Mouse (Mus musculus) gastrocnemius, postnatal 36 days (tissue): ENCODE data around the gene Gtf2h1. TPM values are rescaled to one million over a fixed set of nuclear protein-coding genes. Genes with fewer than 3 reads are reported as not detected.
"Not testable (repeated sequence)": the region's sequence is repeated elsewhere in the genome, so short reads cannot be mapped to it uniquely, and the experiment has no call there.

Experiments
- DNase-seq, 2 experiments: peaks; one replicate each; pipeline ENCODE4 v3.0.0; 2022
- intact Hi-C: fragments of 180-260 bp; cut with DNase I; formaldehyde crosslinking; loops from one replicate; pipeline ENCODE4 v1.15.1; 2025
- total RNA-seq, 2 experiments: library from RNA; stranded (reverse); gene quantifications; 2 replicates each; pipeline ENCODE4 v1.2.3; 2021

Gtf2h1 gene
- total RNA-seq, 2 experiments from 2014 or later: 14.0 to 14.8 TPM

DNA sequence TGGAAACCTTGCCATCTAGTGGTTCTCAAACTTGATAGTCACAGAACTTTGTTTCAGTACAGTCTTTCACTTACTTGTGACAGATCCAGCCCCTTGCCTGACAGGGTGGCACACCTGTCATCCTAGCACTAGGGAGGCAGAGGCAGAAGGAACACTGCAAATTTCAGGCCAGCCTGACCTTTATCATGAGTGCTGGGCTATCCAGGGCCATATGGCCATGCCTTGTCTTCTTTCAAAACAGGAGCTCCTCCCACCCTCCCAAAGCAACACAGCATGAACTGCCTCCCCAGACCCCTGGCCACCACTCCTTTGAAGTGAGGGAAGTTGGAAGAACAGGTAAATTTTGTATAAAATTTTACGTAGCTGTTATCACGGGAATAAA is 31.9 kb downstream of the Gtf2h1 start:
- DNase-seq: no peak
- intact Hi-C loops: no loop called here

DNA sequence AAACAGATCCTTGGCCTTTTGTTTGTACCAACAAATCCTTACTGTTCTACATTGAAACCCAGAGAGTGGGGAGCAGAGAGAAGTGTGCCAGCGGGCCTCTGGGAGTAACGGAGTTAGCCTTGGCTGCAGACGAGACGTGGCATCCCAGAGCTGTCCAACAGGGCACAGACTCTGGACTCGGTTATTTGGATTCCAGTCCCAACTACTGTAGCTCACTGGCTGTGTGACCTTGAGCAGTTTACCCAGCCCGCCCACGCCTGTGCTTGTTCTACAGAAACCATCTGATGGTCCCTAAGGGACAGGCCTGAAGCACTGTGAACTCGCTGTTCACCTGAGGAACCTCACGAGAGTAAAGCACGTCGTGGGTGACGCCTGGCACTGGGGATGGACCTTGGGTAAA is 34.0 kb downstream of the Gtf2h1 start:
- intact Hi-C loops: no loop called here
- no peak for DNase-seq

DNA sequence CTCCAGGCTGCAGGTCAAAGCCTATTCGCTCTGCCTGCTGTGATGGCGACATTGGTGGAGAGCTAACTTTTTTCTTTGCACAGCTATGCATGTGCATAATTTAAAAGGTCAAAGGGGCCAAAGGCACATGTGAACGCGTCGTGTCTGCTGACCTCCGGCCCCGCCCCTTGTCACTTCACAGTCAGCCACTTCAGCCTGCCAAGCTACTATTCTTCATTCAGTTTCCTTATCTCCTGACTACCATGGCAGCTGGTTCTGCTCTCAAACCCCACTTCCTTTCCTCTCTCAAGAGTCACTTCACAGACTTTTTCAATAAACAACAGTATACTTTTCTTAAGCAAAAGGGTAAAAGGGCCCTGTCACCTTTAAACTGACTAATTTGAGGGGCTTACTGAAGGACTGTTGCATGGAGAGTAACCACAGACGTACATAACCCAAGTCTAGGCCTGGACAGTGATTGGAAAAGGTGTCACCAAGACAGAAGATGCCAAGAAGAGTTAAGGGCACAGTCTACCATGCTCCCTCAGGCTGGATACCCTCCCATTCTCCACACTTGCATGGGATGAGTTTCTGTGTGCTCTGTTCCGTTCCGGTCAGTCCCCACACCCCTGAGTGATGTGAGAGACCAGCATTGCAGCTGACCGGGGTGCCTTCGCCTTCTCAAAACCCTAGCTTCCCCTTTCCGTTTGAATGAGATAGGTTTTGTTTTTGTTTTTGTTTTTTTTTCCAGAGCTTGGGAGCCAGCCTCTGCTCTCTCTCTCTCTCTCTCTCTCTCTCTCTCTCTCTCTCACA is 35.1 kb downstream of the Gtf2h1 start:
- intact Hi-C loops: no loop called here
- no peak for DNase-seq

DNA sequence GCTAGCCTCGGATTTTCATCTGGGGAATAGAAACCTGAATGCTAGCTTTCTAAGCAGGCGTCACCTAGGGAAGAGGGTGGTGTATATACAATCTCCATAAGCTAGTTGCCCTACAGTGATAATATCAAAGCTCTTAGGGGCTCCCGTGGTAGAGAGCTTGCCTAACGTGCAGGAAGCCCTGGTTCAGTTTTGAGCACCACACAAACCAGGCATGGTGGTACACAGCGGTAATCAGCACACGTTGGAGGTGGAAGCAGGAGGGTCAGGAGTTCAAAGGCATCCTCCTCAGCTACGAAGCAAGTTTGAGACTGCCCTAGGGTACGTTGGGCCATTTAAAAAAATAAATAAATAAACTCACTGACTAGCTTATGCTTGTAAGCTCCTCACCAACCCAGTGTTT is 35.8 kb downstream of the Gtf2h1 start:
- intact Hi-C loops: no loop called here
- no peak for DNase-seq

DNA sequence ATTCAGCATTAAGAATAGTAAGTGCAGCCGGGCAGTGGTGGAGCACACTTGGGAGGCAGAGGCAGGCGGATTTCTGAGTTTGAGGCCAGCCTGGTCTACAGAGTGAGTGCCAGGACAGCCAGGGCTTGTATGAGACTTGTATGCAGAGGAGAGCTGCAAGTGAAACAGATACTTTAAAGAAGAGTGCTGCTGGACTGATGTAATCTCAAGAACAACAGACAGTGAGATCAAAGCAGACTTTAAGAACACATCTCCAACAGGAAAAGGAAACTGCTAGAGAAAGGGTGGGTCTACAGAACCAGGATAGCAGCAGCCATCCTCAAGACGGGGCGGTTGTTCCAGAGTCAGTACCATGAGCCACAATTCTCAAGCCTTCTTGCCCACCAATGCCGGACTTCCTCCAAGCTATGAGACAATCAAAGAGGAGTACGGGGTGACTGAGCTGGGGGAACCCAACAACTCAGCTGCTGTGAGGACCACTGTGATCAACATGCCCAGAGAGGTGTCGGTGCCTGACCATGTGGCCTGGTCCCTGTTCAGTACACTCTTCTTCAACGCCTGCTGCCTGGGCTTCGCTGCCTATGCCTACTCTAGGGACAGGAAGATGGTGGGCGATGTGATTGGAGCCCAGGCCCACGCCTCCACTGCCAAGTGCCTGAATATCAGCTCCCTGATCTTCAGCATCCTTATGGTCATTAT is 36.4 kb downstream of the Gtf2h1 start:
- DNase-seq, intact Hi-C loops: not testable (repeated sequence)

DNA sequence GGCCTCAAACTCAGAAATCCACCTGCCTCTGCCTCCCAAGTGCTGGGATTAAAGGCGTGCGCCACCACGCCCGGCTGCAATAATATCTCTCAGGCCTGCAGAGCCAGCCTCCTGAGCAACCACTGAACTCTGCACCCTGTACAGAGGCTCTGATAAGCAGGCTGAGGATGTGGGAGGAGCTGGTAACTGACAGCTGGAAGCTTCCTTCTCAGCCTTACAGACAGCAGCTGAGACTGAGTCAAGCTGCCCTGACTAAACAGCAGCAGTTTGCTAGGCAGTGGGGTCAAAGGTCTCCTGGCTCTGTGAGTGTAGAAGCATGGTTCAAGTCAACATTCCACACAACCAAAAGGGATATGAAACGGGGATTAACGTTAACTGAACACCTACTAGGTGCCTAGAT is 37.4 kb downstream of the Gtf2h1 start:
- no peak for DNase-seq
- intact Hi-C loops: no loop called here

DNA sequence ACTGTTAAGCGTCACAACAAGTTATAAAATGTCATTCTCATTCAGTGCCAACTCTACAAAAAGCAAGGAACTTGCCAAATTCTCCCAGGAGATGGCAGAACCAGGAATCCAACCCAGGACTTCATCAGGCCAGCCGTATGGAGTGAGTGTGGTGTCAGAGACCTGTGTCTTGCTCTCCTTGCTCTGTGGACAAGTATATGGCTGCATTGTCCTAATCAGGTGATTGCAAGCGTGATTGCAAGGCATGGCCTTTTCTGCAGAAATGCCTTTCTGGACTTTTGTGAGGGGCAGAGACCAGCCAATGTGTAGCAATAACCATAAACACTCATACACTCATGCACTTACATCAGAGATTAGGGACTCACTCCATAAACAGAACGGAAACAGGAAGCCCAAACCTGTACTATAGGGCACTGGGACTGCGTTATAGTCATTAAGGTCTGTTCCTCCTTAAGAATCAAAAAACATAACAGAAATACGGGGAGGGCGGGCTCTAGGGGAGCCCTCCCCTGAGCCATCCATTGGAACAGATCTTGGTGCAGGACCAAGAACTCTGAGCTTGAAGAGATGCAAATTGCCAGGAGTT is 37.9 kb downstream of the Gtf2h1 start:
- DNase-seq: no peak
- intact Hi-C loops: no loop called here

DNA sequence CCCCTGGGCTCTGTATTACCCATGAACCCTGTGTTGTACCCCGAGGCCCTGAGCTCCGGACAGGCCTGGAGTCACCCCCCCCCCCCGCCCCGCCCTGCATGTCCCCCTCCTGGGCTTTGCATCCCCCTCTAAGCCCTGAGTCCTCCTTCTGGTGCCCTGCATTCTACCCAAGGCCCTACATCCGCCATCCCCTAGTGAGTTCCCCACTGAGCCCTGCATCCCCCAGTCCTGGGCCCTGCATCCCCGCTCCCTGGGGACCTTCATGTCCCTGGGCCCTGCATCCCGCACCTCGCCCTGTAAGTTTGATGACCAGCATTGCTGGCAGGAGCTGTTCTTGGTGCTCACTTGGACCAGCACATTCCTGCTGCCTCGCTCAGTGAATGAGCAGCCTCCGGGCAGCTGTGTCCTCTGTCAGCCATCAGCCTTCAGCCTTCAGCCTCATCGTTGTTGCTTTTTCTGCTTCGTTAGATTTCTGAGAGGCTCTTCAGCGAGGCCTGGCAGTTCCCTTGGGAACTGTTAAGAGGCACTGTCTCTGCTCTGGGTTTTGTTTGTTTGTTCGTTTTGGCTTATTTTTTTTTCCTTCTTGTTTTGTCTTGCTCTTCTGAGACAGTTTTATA is 39.2 kb downstream of the Gtf2h1 start:
- intact Hi-C loops: no loop called here
- no peak for DNase-seq

DNA sequence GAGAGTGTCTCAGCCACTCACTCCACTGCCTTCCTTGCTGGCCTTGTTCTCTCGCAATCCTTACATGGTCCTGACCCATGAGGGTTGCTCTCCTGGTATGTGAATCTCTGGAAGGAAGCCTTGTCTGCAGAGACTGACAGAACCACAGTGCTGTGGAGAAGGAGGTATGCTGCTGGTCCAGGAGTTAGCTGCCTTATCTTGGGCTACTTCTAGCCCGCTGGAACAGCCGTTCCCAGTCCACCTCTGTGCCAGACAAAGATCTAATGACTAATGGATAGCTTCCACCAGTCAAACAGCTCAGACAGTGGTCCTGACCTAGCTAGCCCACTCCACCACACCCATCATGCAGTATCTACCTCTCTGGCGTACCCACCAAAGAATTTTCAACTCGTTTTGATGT is 40.5 kb downstream of the Gtf2h1 start:
- DNase-seq: peak in 1 of 2 experiments; percentile 6
- intact Hi-C loops: no loop called here

DNA sequence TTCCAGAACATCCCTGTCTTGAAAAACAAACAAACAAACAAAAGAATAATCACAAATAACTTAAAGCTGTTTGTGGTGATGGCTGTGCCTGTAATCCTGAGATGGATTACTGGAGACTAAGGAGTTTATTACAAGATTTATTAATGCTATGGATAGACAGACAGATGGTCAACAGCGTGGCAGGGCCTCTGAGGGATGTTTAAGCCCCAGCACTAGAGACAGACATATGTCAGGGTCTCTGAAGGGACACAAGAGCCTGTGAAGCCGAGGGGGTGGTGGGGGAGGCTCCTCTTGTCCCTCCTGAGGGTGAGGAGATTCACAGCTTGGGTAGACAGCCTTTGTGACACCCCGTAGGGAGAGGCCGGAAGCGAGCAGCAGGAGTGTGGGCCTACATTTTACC is 41.2 kb downstream of the Gtf2h1 start:
- no peak for DNase-seq
- intact Hi-C loops: no loop called here

DNA sequence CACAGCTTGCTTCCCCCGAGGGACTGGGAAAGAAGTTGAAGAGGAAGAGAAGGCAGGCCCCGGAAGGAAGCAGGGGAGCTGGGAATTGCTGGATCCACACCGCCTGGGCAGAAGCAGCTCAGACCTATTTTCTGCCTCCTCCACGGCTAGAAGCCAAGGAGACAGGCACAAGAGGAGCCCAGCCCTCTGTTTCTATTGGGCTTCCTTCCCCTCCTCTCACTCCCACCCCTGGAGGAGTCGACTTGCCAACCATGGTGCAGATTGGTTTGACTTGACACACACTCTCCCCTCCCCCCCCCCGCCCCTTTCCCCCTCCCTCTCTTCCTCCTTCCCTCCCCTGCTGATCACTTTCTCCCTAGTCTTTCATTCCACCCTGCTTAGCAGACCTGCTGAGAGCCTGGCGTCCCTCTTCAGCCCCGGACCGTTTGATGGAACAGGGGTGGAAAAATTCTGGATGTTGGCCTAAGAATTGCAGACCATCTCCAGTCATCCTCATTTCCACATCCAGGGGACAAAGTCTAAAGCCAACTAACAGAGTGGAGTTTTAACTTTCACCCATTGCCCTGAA is 42.3 kb downstream of the Gtf2h1 start:
- peak; percentile 35 to 47 for DNase-seq
- intact Hi-C loops: no loop called here

DNA sequence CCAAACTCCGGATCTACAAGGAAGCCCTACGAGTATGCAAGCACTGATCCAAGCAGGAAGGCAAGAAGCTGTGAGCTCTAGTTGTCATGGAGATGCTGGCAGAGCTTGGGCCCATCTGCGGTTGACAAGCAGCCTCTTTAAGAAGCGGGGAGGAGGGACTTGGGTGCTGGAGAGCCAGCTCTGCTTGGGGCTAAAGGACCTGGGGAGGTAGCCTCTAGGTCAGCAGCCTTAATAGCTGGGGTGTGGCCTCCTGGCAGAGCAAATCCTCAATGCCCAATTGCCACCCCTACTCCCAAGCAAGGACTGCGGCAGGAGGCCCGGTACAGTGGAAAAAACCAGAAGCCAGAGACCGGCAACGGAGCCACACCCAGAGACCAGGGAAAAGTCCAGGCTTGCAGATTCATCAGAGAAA is 43.0 kb downstream of the Gtf2h1 start:
- intact Hi-C loops: no loop called here
- DNase-seq: peak; percentile 69 to 77

DNA sequence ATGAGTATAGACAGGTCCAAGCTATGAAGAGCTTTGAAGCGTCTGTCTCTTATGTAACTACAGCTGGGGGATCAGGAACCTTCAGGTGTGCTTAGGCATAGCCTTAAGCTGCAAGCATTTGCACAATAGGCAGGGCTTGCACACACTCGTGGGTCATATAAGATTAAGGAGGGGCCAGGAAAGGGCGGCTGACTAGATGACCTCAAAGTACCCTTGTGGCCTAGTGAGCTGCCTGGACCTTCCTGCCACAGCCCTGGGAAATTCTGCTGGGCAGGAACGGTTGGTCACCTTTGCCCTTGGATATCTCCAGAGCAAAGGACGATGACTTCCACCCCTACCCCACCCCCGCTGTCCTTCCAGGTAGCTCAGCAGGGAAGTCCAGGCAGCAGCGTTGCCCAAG is 43.5 kb downstream of the Gtf2h1 start:
- intact Hi-C loops: no loop called here
- DNase-seq: no peak

DNA sequence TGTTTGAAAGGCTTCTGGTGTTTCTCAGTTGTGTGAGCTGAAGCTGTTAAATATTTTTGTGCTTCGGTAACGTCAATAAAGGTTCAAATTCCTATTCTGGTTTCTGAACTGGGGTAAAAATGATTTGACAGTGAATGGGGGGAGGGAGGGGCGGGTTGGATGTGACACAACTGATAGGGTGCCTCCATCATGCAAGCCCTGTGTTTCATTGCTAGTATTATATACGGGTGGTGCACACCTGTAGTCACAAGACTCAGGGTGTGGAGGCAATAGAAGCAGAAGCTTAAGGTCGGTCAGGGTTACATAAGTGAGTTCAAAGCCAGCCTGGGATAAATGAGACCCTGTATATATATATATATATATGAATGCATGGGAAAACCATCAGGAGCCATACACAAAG is 44.0 kb downstream of the Gtf2h1 start:
- DNase-seq: no peak
- intact Hi-C loops: no loop called here

DNA sequence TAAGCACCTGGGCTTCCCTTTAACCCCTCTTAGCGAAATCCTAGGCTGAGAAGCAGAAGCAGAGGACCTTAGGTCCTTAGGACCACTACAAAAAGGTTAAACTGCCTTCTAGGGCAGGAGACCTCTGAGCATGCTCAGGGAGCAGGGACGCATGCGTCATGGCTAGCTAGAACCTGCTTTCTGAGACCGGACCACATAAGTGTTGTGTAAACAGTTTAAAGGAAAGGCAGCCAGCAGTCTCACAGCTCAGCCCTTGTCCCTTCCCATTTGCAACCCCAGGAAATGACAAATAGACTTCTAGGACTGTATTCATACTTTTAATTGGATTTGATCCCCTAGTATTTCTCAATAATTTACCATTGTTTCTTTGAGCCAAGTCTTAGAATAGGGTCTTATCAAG is 44.4 kb downstream of the Gtf2h1 start:
- intact Hi-C loops: no loop called here
- no peak for DNase-seq

DNA sequence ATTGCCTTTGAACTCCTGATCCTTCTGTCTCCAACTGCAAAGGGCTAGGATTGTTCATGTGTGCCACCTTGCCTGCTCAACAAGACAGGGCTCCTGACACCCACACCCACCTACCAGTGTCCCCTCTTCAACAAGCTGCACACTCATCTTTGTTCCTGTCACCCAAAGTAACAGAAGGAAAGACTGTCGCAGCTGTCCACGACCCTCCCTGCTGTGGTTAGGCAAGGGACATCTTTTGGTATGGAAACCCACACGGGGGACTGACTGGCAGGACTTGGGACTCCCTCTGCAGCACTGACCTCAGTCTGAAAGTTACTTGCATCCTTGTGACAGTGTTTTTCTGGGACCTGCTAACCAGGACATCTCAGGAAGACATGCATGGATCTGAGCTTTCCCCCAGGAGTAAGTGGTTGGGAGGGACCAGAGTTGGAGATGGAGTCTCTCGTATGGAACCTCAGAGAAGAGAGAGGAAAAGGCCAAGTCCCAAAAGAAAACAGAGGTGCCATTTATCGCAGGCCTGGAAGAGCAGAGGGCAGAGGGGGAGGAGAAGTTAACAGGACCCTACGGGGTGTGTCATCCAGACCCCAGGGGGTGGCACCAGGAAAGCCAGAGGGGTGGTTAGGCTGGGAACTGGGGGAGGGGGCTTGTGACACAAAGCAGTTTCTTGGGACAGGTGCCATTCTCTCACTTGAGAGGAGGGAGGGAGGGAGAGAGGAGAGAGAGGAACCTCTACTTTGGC is 45.1 kb downstream of the Gtf2h1 start, which contains the start of gene Ldha:
TSS of gene Ldha (plus strand) at position 689 of the 739 bp plus-strand sequence.
- no peak for DNase-seq
- intact Hi-C loops: no loop called here

DNA sequence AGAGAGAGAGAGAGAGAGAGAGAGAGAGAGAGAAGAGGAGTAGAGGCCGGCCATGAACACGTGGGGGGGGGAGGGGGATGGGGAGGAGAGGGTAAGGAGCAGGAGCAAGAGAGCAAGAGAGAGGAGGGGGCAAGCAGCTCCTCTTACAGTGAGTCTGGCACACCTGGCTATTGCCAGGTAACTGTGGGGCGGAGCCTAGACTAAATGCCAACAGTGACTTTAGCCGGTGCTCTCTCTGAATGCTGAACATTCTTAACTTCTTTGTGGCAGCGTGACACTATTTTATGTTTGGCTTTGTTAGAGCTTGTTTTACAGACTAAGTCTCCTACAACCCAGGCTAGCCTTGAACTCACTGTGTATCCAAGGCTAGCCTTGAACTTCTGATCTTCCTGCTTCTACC is 46.4 kb downstream of the Gtf2h1 start:
- intact Hi-C loops: no loop called here
- no peak for DNase-seq

DNA sequence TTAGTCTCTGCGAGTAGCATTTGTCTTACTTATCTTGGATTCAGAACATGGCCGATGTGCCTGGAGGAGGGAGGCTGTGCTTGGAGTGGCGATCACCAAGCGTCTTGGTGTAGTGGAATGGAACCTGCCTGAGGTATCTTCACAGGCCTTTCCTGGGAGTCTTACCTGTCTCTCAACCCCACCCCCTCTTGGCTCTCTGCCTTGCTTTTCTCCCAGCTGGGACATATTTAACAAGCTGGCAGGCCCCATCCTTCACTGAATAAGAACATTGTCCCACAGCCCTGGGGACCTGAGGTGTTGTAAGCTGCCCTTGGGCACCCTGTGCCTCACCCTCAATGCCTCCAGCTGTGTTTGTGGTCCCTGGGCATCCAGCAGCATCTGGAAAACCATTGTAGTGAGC is 47.7 kb downstream of the Gtf2h1 start:
- intact Hi-C loops: no loop called here

DNA sequence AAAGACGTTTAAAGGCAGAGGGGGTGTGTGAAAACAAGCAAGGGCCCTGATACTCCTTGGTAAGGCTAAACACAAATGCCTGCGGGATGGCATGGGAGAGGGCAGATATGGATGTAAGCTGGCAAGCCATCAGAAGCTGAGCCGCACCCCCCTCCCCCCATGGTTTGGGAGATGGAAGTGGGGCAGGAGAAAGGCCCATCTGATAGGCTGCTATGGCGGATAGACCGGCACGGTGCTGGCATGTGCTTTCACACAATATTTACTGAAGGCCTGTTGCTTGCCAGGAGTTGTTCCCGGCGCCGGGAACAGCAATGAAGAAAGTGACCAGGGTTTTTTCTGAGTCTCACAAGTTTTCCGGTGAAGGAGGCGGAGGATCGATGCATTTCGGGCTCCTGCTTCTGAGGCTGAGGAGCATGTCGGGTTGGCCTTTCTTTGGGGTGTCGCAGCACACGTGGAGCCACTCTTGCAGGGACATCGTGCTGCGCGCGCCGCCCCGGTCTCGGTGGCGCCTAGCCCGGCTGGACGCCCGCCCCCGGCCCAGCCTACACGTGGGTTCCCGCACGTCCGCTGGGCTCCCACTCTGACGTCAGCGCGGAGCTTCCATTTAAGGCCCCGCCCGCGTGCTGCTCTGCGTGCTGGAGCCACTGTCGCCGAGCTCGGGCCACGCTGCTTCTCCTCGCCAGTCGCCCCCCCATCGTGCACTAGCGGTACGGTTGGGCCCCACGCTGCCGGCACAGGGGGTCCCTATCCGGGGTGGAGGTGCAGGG is 49.5 kb downstream of the Gtf2h1 start:
- intact Hi-C loops: loop anchor here (5.0 kb wide), 1 partner anchor 48 kb away; the partner anchor contains the start of genes Gtf2h1 and Hps5
- peak; percentile 92 to 95 for DNase-seq

More for the DNA sequence above, 47.7 kb downstream of the Gtf2h1 start:
- no peak for DNase-seq
